Comparison of ENCODE assay signal across 10 mouse cellular contexts in genomic region chr7:125872202-125872580, GRCm38 (mm10).
DNase-seq lines count a peak whose midpoint lies in the region; ATAC-seq lines count a peak whose summit lies in the region.
"Had no signal": no experiment of that assay in that cellular context is flagged by ENCODE, and none has a peak within 500 bp of the region (broad histone marks: within the 10 kb centered on the region; RNA-seq: fewer than 3 reads in every experiment).

No protein-coding gene starts in this region.

- peak; percentile 16 for DNase-seq in kidney, postnatal 14 days
- no peak for DNase-seq in kidney, adult 11 months
- no peak for DNase-seq in hindbrain, embryonic 14.5 days (ENCODE audit: low spot score)
- no peak for DNase-seq in layer of hippocampus, postnatal 14 days (ENCODE audit: low spot score in 2 of 2)
- DNase-seq in spleen, postnatal 10 days (ENCODE audit: low spot score in 2 of 2) = no peak
- DNase-seq: liver, embryonic 13.5 days; right cerebral cortex, postnatal 14 days had no signal

- H3K4me3 ChIP-seq in embryonic facial prominence, embryonic 15.5 days (replicated peaks) = no peak overlapping the region
- no peak overlapping the region for H3K4me3 ChIP-seq in hindbrain, embryonic 14.5 days (replicated peaks; ENCODE audit: low read length)
- no peak overlapping the region for H3K4me3 ChIP-seq in neural tube, embryonic 12.5 days
- H3K4me3 ChIP-seq: liver, embryonic 13.5 days; megakaryocyte, embryonic 14.5 days had no signal

- no peaks in the 10 kb centered on the region for H3K27me3 ChIP-seq in embryonic facial prominence, embryonic 15.5 days
- H3K27me3 ChIP-seq in hindbrain, embryonic 14.5 days (ENCODE audit: control insufficient read depth, insufficient read depth, low read length) = no peaks in the 10 kb centered on the region
- H3K27me3 ChIP-seq in neural tube, embryonic 12.5 days (replicated peaks) = no peaks in the 10 kb centered on the region
- H3K27me3 ChIP-seq: liver, embryonic 13.5 days had no signal

- no peak for ATAC-seq in embryonic facial prominence, embryonic 15.5 days (ENCODE audit: insufficient number of reproducible peaks, low FRiP score, low TSS enrichment, low read depth)
- no peak; the same call in 1 of the 2 replicates for ATAC-seq in hindbrain, embryonic 14.5 days (ENCODE audit: low FRiP score)
- ATAC-seq in neural tube, embryonic 12.5 days (ENCODE audit: low FRiP score, low read depth) = peak; percentile 30; the same call in 1 of the 2 replicates

- peak overlapping the region; percentile 31; the same call in 1 of the 2 replicates for H3K27ac ChIP-seq in embryonic facial prominence, embryonic 15.5 days (replicated peaks)
- peak overlapping the region; percentile 71 for H3K27ac ChIP-seq in hindbrain, embryonic 14.5 days
- peak overlapping the region; percentile 2; the same call in 1 of the 2 replicates for H3K27ac ChIP-seq in neural tube, embryonic 12.5 days
- H3K27ac ChIP-seq: liver, embryonic 13.5 days had no signal

- no peak overlapping the region for H3K4me2 ChIP-seq in embryonic facial prominence, embryonic 15.5 days (replicated peaks)
- H3K4me2 ChIP-seq in hindbrain, embryonic 14.5 days (replicated peaks) = no peak overlapping the region
- no peak overlapping the region for H3K4me2 ChIP-seq in neural tube, embryonic 12.5 days (replicated peaks)
- H3K4me2 ChIP-seq: liver, embryonic 13.5 days had no signal

- 58% methylated on average over 6 of the region's 6 CpGs for WGBS in embryonic facial prominence, embryonic 15.5 days
- WGBS in hindbrain, embryonic 14.5 days = 46% methylated on average over 6 of the region's 6 CpGs
- WGBS in neural tube, embryonic 12.5 days = 53% methylated on average over 6 of the region's 6 CpGs

- H3K36me3 ChIP-seq in embryonic facial prominence, embryonic 15.5 days = no peaks in the 10 kb centered on the region
- H3K36me3 ChIP-seq in hindbrain, embryonic 14.5 days (replicated peaks; ENCODE audit: control insufficient read depth, insufficient read depth) = no peaks in the 10 kb centered on the region
- H3K36me3 ChIP-seq in neural tube, embryonic 12.5 days = 0 out of 2 replicates have a peak, but pooled peaks cover 5% of the 10 kb centered on the region
- H3K36me3 ChIP-seq: liver, embryonic 13.5 days had no signal

- no peak overlapping the region for H3K9ac ChIP-seq in embryonic facial prominence, embryonic 15.5 days
- no peak overlapping the region for H3K9ac ChIP-seq in hindbrain, embryonic 14.5 days
- H3K9ac ChIP-seq in neural tube, embryonic 12.5 days = no peak overlapping the region
- H3K9ac ChIP-seq: liver, embryonic 13.5 days had no signal

- H3K4me1 ChIP-seq in embryonic facial prominence, embryonic 15.5 days = peaks cover 28% of the 10 kb centered on the region
- peaks cover 19% of the 10 kb centered on the region for H3K4me1 ChIP-seq in hindbrain, embryonic 14.5 days (replicated peaks; ENCODE audit: control insufficient read depth, insufficient read depth, low read length)
- peaks cover 35% of the 10 kb centered on the region for H3K4me1 ChIP-seq in neural tube, embryonic 12.5 days
- H3K4me1 ChIP-seq: liver, embryonic 13.5 days had no signal

- no peaks in the 10 kb centered on the region for H3K9me3 ChIP-seq in embryonic facial prominence, embryonic 15.5 days (replicated peaks)
- no peaks in the 10 kb centered on the region for H3K9me3 ChIP-seq in hindbrain, embryonic 14.5 days (ENCODE audit: control insufficient read depth, low read length)
- H3K9me3 ChIP-seq in neural tube, embryonic 12.5 days = no peaks in the 10 kb centered on the region
- H3K9me3 ChIP-seq: liver, embryonic 13.5 days; megakaryocyte, embryonic 14.5 days had no signal

Comparison
In these comparisons a context has a peak if more than half of its experiments do, and no peak if none do; other contexts are left out.
1. H3K27ac ChIP-seq: peak in every context shown above with its lines; median percentile 71 in hindbrain, embryonic 14.5 days; 31 in embryonic facial prominence, embryonic 15.5 days; 2 in neural tube, embryonic 12.5 days.